Mouse (Mus musculus) kidney, postnatal 14 days (tissue): ENCODE results near the gene Rab7b.

Source experiments
- DNase-seq: peaks from one replicate; pipeline ENCODE4 v3.0.0; 2022; ENCODE audit warnings: mixed read lengths

Rab7b gene

GRCm38 (mm10) chr1:131688475-131688874, at the start of gene Rab7b:
Rab7b (plus strand) TSS chr1:131688695.
- peak; percentile 21 for DNase-seq

DNA sequence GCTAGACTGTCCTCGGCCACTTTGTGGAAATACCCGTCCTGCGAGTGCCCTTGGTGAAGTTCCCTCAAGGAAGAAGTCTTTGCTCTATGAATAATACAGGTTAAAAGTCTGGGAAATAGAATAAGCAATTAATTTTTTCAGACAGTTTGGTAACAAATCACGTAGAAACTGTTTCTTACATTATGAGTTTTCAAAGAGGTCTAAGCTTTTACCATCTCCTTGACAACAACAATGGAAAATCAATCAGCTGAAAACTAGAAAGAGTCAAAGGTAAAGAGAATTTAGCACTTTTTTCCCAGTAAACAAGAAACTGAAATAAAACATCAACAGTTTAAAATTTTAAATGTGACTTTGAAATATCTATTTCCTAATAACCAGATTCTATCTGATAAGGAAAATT, 48.4 kb upstream of the Rab7b start:
- DNase-seq: no peak

DNA sequence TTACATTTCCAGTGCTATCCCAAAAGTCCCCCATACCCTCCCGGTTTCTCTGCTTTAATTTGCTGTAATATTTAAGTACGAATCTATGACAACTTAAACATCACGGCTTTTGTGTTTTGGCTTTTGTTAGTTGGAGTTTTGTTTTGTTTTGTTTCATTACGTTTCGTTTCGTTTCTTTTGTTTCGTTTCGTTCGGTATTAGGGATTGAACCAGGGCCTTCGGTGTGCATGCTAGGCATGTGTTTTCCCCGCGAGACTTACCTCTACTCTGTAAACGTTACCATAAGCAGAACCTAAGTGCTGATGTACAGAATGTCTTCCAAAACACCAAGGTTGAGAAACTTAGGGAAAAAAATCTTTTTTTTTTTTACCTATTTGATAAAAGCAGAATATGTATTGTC, 46.9 kb upstream of the Rab7b start:
- DNase-seq: no peak

DNA sequence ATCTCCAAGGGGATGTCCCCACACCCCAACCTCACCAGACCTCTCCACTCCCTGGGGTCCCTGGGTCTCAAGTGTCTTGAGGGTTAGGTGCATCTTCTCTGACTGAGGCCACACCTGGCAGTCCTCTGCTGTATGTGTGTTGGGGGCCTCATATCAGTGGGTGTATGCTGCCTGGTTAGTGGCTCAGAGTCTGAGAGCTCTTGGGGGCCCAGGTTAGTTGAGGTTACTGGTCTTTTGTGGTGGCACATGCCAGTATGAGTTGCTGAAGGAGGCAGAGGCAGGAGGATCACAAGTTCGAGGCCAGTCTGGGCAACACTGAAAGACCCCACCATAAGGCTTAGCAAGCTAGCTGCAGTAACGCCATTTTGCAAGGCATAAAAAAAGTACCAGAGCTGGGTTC, 46.2 kb upstream of the Rab7b start:
- DNase-seq: no peak

DNA sequence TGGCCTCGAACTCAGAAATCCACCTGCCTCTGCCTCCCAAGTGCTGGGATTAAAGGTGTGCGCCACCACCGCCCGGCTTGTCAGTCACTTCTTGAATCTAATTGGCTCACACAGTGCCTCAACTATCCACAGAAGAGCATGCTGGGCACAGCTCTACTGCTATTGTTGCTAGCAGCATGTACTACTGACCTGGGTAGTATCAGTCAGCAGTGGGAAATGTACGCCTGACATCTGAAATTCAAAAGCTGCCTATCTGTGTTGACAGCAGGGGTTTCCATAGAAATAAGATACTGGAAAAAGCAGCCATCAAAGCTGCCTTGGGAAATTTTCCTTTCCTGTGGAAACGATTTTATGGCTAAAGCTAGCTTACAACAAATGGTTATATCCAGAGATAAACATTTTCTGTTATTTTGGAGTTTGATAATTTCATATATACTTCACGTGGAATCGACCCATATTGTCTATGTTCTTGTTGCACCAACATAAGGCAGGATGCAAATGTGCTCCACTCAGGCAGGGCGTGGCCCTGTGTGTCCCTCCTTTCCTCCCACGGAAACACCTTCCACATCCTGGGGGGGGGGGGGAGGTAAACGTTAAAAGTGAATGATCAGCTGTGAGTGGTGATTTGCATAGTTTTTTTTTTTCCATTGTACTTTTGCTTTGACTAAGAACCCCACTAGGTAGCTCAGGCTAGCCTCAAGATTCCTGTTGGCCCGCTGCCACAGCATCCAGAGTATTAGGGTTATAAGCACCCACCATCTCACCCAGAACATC, 35.6 kb upstream of the Rab7b start:
- DNase-seq: no peak

GRCm38 (mm10) chr1:131655601-131656000, 32.9 kb upstream of the Rab7b start:
- no peak for DNase-seq

DNA sequence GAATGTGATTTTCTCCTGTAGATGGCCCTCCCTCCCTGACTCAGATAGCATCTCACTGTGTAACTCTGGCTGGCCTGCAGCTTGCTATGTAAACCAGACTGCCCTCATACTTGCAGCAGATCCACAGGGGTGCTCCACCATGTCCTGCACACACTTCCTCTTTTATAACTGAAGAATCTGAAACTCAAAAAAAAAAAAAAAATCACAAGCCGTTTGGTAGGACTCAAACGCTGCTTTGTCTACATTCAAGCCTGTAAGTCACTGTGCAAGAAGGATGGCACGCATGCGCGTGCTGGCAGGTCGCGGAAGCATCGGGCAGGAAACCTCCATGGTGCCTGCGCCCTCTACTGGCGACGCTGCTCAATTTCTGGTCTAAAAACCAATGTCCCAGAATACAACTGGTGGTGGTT, 30.5 kb upstream of the Rab7b start:
- DNase-seq: peak; percentile 93

DNA sequence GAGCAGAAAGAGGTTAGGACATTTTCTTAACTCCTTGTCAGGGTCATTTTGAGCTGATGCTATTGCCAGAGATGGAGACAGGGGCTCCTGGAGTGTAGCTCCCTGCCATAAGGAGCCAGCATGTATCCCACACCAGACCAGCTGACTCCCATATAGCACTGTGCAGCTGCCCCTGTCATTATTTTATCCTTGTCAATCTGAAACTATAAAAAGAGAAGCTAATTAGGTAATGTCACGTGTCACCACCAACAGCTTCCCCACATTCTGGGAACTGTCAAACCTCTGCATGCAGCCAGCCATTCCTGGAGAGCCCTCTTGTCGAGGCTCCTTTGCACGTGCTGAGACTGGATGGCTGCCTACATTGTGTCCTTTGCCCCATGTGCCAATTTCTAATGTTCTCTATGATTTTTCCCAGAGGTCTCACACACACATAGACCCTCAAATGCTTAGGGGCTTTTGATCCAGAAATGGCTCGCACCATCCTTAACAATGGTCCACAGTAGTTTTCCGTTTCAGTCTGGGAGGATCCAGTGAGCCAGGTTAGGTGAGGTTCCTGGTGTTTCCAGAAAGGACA, 28.9 kb upstream of the Rab7b start:
- no peak for DNase-seq

DNA sequence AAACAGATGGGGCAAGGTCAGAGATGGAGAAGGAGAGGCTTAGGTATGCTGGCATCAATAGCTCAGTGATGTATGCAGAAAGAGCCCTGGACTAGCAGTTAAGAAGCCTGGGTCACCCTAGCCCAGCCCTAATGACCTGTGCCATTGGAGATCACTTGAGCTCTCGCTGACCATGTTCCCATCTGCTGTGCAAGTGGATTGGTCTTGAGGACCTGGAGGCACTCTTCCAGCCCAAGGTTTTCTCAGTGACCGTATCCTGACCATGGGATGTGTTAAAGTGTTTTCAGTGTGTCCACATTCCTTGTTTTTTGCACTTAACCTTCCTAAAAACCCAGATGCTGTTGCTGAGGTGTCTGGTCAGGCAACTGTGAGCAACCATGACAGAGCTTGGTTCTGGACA, 28.2 kb upstream of the Rab7b start:
- DNase-seq: no peak

DNA sequence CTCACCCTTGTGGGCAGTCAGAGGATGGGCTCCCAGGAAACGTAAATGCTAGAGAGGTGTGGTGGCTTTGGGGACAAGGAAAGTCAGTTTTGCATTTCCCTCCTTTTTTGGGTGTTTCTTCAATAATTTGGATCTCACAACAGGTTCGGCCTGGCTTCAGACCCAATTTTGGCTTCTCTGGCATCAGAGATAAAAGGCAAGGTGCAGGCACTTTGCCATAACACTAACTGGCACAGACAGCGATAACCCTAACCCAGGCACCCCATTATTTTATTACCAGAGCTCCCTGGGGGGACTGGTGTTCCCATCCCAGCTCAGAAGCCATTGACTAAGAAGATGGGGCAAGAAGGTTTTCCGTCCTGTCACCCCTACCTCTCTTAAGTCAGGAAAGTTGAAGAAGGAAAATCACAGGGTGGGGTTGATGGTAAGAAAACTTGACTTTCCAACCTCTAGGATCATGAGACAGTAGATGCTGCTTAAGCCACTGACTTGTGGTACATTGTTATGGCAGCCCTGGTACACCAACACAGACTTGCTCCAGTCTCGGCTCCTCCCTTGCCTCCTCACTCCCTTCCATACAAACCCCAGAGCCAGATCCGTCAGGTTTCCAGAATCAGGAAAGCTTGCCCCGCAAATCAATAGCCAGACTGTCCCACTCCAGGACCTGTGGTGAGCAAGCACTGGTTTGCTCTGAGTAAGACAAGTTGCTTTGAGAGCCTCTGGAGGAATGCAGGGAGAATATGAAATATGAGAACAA, 27.6 kb upstream of the Rab7b start:
- no peak for DNase-seq

DNA sequence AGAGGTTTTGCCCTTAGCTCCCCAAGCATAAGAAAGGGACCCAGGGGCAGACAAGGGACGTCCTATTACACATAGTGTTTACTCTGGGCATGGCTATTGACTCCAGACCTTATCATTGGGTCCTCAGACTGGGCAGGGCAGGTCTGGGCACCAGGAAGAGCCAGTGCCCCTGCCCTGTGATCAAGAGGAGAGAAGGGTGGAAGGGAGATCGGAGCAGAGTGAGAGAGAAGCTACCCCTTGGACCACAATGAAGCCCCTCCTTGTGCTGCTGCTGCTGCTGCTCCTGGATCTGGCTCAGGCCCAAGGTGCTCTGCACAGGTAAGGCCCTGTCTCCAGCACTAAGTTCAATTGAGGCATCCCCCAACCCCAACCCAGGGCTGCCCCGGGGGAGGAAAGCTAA, 26.7 kb upstream of the Rab7b start:
- DNase-seq: no peak

DNA sequence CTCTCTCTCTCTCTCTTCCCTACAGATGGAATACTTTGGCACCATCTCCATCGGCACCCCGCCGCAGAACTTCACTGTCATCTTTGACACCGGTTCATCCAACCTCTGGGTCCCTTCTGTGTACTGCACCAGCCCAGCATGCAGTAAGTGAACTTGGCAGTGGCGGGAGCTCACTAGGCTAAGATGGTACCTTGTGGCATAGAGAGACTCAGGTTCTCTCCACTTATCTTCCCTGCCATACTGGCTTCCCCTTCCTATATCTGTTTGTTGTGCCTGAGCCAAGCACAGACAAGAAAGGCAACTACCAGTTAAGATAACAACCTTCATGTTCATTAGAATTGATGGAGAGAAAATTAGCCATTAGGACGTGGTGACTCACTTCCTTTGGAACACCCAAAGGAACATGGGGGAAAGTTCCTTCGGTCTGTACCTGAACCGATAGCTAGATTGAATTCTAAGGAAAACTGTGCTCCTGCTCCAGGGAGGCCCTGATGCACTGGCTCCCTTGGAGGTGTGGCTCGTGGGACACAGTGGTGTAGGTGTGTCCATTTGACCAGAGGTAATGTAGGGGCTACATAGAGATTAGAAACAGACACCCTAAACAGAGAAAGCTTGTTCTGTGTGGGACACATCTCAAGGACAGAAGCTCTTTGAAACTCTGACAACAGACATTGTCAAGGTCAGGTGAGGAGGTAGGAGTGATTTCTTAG, 25.1 kb upstream of the Rab7b start:
- DNase-seq: no peak

DNA sequence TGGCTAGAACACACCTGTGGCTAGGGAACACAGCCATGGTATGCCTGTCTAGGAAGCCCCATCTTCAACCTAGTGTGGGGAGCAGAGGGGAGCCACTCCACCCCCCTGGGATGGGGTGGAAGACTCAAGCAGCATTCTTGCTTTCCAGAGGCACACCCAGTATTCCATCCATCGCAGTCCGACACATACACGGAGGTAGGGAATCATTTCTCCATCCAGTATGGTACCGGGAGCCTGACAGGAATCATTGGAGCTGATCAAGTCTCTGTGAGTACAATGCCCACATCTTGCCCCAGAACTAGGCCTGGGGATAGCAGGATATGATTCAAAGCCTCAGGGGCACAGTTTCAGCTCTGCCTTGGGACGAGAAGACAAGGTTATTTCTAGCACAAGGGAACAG, 24.4 kb upstream of the Rab7b start:
- no peak for DNase-seq

DNA sequence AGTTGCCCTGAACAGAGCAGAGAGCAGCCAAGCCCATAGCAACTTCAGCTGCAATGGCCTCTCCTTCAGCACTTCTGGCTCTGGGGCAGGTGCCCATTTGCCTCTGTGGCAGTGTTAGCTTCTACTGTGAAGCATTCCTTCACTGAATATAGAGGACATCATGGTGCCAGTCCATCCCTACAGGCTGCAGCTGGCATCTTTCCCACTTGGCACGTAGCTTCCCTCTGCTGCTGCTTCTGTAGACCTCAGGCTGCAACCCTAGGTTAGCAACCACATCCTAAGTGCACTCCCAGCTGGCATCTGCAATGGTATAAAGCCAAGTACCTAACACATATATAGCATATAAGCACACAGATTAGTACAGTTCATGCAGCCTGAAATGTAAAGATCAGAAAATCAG, 22.6 kb upstream of the Rab7b start:
- DNase-seq: no peak

DNA sequence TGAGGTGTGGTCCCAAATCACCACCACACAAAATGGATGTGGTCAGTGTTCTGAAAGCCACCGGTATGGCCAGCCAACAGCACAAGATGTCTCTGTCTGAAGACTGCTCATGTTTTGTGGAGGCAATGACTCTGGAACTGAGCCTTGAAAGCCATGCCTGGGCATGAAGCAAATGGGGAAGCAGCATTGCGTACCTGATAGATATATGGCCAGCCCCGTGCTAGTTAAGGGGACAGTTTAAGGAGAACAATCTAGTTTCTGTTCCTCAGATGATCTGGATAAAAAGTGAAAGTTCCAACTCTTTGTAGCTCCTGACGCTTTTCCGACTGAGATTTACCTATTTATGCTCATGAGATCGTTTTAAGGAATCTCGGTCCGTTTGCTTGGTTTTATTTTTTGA, 17.4 kb upstream of the Rab7b start:
- no peak for DNase-seq

DNA sequence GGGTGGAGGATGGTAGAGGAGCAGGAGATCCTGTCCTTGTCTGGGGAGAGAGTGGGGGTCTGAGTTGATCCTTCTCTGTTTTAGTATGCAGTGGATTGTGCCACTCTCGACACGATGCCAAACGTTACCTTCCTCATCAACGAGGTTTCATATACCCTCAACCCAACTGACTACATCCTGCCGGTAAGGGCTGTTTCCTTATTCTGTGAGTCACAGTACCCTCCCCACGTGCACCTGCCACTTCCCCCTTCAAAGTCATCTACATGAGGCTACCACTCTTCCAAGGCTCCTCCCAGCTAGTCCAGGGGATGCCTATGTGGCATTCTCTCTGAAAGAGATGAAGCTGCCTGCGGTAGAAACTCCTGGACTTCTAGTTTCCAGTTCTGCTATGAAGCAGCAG, 16.1 kb upstream of the Rab7b start:
- DNase-seq: no peak

DNA sequence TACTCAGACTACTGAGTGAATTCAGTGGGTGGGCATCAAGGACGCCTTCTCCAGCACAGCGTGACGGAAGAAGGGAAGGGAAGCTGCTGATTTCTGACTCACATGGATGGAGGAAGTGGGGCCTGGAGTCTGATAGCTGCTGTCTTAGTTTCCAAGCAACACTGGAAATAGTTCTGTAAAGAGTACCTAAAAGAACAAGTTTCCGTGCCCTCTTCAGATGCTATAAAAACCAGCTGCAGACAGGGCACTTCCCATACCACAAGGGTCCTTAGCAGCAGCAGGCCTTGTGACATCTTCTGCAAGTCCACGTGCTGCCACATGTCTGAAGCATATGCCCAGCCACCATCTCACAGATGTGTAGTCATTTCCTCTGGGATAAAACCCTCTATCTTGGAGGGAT, 8.9 kb upstream of the Rab7b start:
- no peak for DNase-seq

GRCm38 (mm10) chr1:131687739-131688138, 756 bp upstream of the Rab7b start:
- no peak for DNase-seq

GRCm38 (mm10) chr1:131689016-131689415, 521 bp downstream of the Rab7b start:
- DNase-seq: no peak

- no peak for DNase-seq
Observed at GRCm38 (mm10) chr1:131689899-131690298, 1.4 kb downstream of the Rab7b start.

GRCm38 (mm10) chr1:131690435-131690834, 1.9 kb downstream of the Rab7b start:
- peak; percentile 36 for DNase-seq

GRCm38 (mm10) chr1:131691356-131691755, 2.9 kb downstream of the Rab7b start:
- no peak for DNase-seq

DNA sequence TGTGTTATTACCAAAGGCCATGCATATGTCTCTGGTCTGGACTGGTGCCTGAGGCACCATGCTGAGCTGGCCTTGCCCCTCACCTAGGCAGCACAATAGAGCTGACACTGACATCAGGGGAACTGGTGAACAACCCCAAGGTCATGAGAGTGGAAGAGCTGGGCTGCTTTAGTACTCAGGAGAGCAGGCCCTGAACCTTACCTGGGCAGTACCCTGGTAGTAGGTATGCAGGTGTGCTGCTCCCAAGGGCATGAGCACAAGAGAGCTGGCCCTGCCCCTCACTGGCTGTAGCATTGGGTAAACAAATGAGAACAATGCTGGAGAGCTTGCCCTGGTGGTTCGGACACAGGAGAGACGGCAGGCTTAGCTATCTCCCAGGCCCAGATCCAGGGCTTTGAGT, 6.8 kb downstream of the Rab7b start:
- DNase-seq: no peak

DNA sequence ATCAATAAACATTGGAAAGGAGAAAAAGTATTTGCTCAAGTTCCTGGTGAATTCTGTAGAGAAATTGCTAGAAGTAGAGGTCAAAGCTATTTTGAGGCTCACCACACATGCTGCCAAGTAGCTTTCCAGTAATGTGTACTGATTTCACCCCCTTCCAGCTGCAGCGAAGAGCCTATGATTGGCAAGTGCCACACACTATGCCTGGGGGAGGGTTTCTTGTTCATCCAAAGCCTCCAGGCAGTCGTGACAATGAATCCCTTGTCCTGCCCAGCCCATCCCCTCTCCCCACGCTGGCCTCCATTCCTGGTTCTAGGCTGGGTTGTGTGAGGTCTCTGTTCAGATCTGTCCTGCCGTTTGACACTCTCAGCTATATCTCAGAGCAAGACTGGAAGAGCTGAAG, 7.8 kb downstream of the Rab7b start:
- DNase-seq: no peak
